ENCODE assay signal across 7 mouse cellular contexts in genomic region chr17:56233818-56234469, GRCm38 (mm10). TPM values are rescaled to one million over a fixed set of nuclear protein-coding genes. Genes with fewer than 3 reads are reported as not detected.
DNase-seq lines count a peak whose midpoint lies in the region; ATAC-seq lines count a peak whose summit lies in the region.

No protein-coding gene starts in this region.

- H3K4me2 ChIP-seq in forebrain, embryonic 16.5 days (ENCODE audit: low read length), result peak overlapping the region; percentile 42
- peak overlapping the region; percentile 50 for H3K4me2 ChIP-seq in neural tube, embryonic 15.5 days

- 4% methylated on average over 14 of the region's 14 CpGs for WGBS in forebrain, embryonic 16.5 days
- 4% methylated on average over 14 of the region's 14 CpGs for WGBS in limb, embryonic 10.5 days
- under 1% methylated on average over 14 of the region's 14 CpGs for WGBS in neural tube, embryonic 15.5 days

- ATAC-seq in forebrain, embryonic 16.5 days, result peak; percentile 92
- peak; percentile 95 for ATAC-seq in neural tube, embryonic 15.5 days (ENCODE audit: low FRiP score)

- H3K27me3 ChIP-seq in forebrain, embryonic 16.5 days (replicated peaks; ENCODE audit: control insufficient read depth, insufficient read depth, low read length), result no peaks in the 10 kb centered on the region
- H3K27me3 ChIP-seq in limb, embryonic 10.5 days (ENCODE audit: low read depth, poor library complexity, severe bottlenecking), result no peaks in the 10 kb centered on the region
- no peaks in the 10 kb centered on the region for H3K27me3 ChIP-seq in neural tube, embryonic 15.5 days (replicated peaks)

- no peaks in the 10 kb centered on the region for H3K9me3 ChIP-seq in forebrain, embryonic 16.5 days (ENCODE audit: control insufficient read depth, low read length)
- H3K9me3 ChIP-seq in limb, embryonic 10.5 days (replicated peaks), result no peaks in the 10 kb centered on the region
- H3K9me3 ChIP-seq in neural tube, embryonic 15.5 days (replicated peaks), result no peaks in the 10 kb centered on the region

- peak overlapping the region; percentile 36 for H3K27ac ChIP-seq in forebrain, embryonic 16.5 days (ENCODE audit: low read length)
- no peak overlapping the region for H3K27ac ChIP-seq in limb, embryonic 10.5 days
- peak overlapping the region; percentile 60 for H3K27ac ChIP-seq in neural tube, embryonic 15.5 days (replicated peaks)

- H3K4me1 ChIP-seq in forebrain, embryonic 16.5 days (replicated peaks; ENCODE audit: control insufficient read depth, insufficient read depth, low read length), result peaks cover 11% of the 10 kb centered on the region
- peaks cover 15% of the 10 kb centered on the region for H3K4me1 ChIP-seq in limb, embryonic 10.5 days
- H3K4me1 ChIP-seq in neural tube, embryonic 15.5 days, result peaks cover 13% of the 10 kb centered on the region

- H3K4me3 ChIP-seq in forebrain, embryonic 16.5 days (replicated peaks; ENCODE audit: low read length), result no peak overlapping the region
- 0 out of 2 replicates have a peak overlapping the region, but pooled peaks have one; percentile 8 for H3K4me3 ChIP-seq in limb, embryonic 10.5 days
- peak overlapping the region; percentile 10; the same call in 1 of the 2 replicates for H3K4me3 ChIP-seq in neural tube, embryonic 15.5 days (replicated peaks)

- H3K9ac ChIP-seq in forebrain, embryonic 16.5 days (replicated peaks; ENCODE audit: low read depth, low read length), result no peak overlapping the region
- no peak overlapping the region for H3K9ac ChIP-seq in neural tube, embryonic 15.5 days (replicated peaks)

- H3K36me3 ChIP-seq in forebrain, embryonic 16.5 days (ENCODE audit: control insufficient read depth, insufficient read depth), result no peaks in the 10 kb centered on the region
- H3K36me3 ChIP-seq in limb, embryonic 10.5 days, result no peaks in the 10 kb centered on the region
- H3K36me3 ChIP-seq in neural tube, embryonic 15.5 days, result no peaks in the 10 kb centered on the region

- peak; percentile 56 for DNase-seq in Muller cell, postnatal 12 days (ENCODE audit: inconsistent ontology term)
- DNase-seq in cerebellum, adult 11-12 months, result peak; percentile 94
- peak; percentile 61 to 67 for DNase-seq in kidney, adult 8-10 months
- peak; percentile 75 for DNase-seq in limb, embryonic 10.5 days (ENCODE audit: low spot score)
- DNase-seq in spleen, postnatal 14 days (ENCODE audit: low spot score in 2 of 2), result no peak

RNA-seq across cellular contexts. Expression of gene Dpp9, which starts 15.2 kb away (rescaled TPM):
- 32.1 and 32.3 TPM in 2 replicates for polyA plus RNA-seq in forebrain, embryonic 16.5 days (2015; fragmentation: Nextera tagmentation; extraction: Ambion mirVana)
- 44.5 and 44.8 TPM in 2 replicates for polyA plus RNA-seq in limb, embryonic 10.5 days (2016; fragmentation: Nextera tagmentation; extraction: Ambion mirVana)
- 22.4 and 27.2 TPM in 2 replicates for polyA plus RNA-seq in neural tube, embryonic 15.5 days (2015; fragmentation: Nextera tagmentation; extraction: Ambion mirVana)

RNA-seq across cellular contexts. Expression of gene Fem1a, which starts 22.7 kb away (rescaled TPM):
- polyA plus RNA-seq in forebrain, embryonic 16.5 days (2015; fragmentation: Nextera tagmentation; extraction: Ambion mirVana), result 23.4 and 24.5 TPM in 2 replicates
- polyA plus RNA-seq in limb, embryonic 10.5 days (2016; fragmentation: Nextera tagmentation; extraction: Ambion mirVana), result 12.2 and 14.6 TPM in 2 replicates
- polyA plus RNA-seq in neural tube, embryonic 15.5 days (2015; fragmentation: Nextera tagmentation; extraction: Ambion mirVana), result 16.2 and 16.9 TPM in 2 replicates

RNA-seq across cellular contexts. Expression of gene Ticam1, which starts 42.6 kb away (rescaled TPM):
- polyA plus RNA-seq in forebrain, embryonic 16.5 days (2015; fragmentation: Nextera tagmentation; extraction: Ambion mirVana), result 1.6 and 1.9 TPM in 2 replicates
- 3.0 TPM in 2 replicates for polyA plus RNA-seq in limb, embryonic 10.5 days (2016; fragmentation: Nextera tagmentation; extraction: Ambion mirVana)
- polyA plus RNA-seq in neural tube, embryonic 15.5 days (2015; fragmentation: Nextera tagmentation; extraction: Ambion mirVana), result 1.2 and 2.9 TPM in 2 replicates

RNA-seq across cellular contexts. Expression of gene Mydgf, which starts 50.2 kb away (rescaled TPM):
- 54.2 and 63.8 TPM in 2 replicates for polyA plus RNA-seq in forebrain, embryonic 16.5 days (2015; fragmentation: Nextera tagmentation; extraction: Ambion mirVana)
- polyA plus RNA-seq in limb, embryonic 10.5 days (2016; fragmentation: Nextera tagmentation; extraction: Ambion mirVana), result 78.0 and 80.7 TPM in 2 replicates
- 80.3 and 82.3 TPM in 2 replicates for polyA plus RNA-seq in neural tube, embryonic 15.5 days (2015; fragmentation: Nextera tagmentation; extraction: Ambion mirVana)

RNA-seq across cellular contexts. Expression of gene Plin3, which starts 58.7 kb away (rescaled TPM):
- 9.3 and 12.6 TPM in 2 replicates for polyA plus RNA-seq in forebrain, embryonic 16.5 days (2015; fragmentation: Nextera tagmentation; extraction: Ambion mirVana)
- 78.2 and 89.7 TPM in 2 replicates for polyA plus RNA-seq in limb, embryonic 10.5 days (2016; fragmentation: Nextera tagmentation; extraction: Ambion mirVana)
- polyA plus RNA-seq in neural tube, embryonic 15.5 days (2015; fragmentation: Nextera tagmentation; extraction: Ambion mirVana), result 13.2 and 28.7 TPM in 2 replicates

Comparison
In these comparisons a context has a peak if more than half of its experiments do, and no peak if none do; other contexts are left out.
1. DNase-seq: peak in Muller cell, postnatal 12 days (single experiment), cerebellum, adult 11-12 months (single experiment), kidney, adult 8-10 months (2 of 2) and limb, embryonic 10.5 days (single experiment); none in spleen, postnatal 14 days (0 of 2).